Mouse (Mus musculus) liver, embryonic 14.5 days (tissue): Measurements from ENCODE around the gene Mtmr10.

Experiments
- CTCF ChIP-seq: IDR thresholded peaks from 2 replicates; pipeline ENCODE4 v1.5.1; 2016; ENCODE audit warnings: antibody characterized with exemption, low read depth, control low read depth
- EP300 ChIP-seq: IDR thresholded peaks from 2 replicates; pipeline ENCODE4 v1.6.1; 2016; ENCODE audit warnings: antibody characterized with exemption, low read depth

DNA sequence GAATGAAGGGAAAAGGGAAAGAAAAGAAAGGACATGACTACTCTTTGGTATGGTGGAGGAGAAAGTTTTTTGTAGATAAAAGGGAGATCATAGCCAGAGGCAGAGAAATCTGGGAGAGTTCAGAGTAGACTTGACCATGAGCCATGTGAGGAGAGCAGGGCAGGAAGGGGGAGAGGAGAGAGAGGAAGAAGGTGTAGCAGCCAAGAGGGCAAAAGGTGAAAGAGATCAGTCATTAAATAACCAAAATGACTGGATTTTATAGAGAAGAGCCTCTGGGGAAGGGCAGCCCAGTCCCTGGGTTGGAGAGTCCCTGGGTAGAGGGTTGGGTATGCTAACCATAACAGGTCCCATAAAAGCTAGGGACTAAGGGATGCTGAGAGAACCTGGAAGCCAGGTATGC is 887 bp upstream of the Mtmr10 start:
- no peak for TF ChIP-seq CTCF
- TF ChIP-seq EP300: no peak
